ENCODE assay signal across 1 mouse cellular context in the genomic region with DNA sequence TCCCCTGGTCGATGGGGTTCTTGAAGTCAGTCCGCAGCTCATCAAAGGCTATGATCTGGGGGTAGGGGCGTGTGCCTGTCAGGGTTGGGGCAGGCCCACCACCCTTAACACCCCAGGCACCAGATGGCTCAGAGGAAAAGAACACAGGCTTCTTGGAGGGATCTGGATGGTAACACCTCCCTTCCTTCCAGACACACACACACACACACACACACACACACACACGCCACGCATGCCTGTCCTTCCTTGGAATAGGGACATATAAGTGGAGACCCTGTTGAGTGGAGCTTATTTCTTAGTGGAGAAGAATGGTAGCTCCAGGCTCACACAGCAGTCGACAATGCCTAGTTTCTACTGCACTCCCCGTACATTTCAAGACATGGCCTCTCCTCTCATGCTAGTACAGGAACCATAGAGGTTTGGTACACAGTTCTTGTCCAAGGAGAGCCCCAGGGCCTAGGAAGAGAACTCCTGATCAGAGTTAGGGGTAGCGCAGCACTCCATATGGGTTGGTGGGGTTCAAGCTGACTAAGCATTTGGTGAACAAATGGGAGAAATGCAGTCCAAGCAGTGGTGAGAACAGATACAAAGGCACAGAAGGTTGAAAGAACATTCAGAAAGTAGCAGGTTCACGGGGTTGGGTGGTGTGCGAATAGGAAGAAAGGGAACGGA.
TF ChIP-seq lines count a peak whose summit lies in the region.

No protein-coding gene starts in this region.

TF ChIP-seq in CH12.LX, 34 proteins besides CTCF, POLR2A, EP300 and RAD21:
- TF ChIP-seq POLR2AphosphoS2 (IDR thresholded peaks at IDR 0.05; ENCODE audit: low read depth, low read length): peak; percentile 73; the same call in 1 of the 2 replicates
- TF ChIP-seq MXI1 (IDR thresholded peaks at IDR 0.05; ENCODE audit: low read depth, low read length): no peak
- TF ChIP-seq IRF4 (IDR thresholded peaks at IDR 0.05; ENCODE audit: low read depth, low read length): no peak
- 0 out of 2 replicates have a peak, but pooled peaks have one; percentile 22 for TF ChIP-seq MAFK (IDR thresholded peaks at IDR 0.05; ENCODE audit: insufficient replicate concordance, low read length)
- 0 out of 2 replicates have a peak, but pooled peaks have one; percentile 38 for TF ChIP-seq ZMIZ1 (IDR thresholded peaks at IDR 0.05; ENCODE audit: low read depth, low read length)
- TF ChIP-seq TCF12 (IDR thresholded peaks at IDR 0.05; ENCODE audit: low read depth, low read length): no peak
